Mouse (Mus musculus) spleen, adult 2 months (tissue): ENCODE data around the gene Tmtc1. TPM values are rescaled to one million over a fixed set of nuclear protein-coding genes. Genes with fewer than 3 reads are reported as not detected.

Experiments used
- DNase-seq, 2 experiments: peaks; one replicate each; pipeline versions ENCODE4 v3.0.0 to v3.0.0-alpha.2; 2012 to 2021; ENCODE audit warnings: low spot score in 2 of 2, low read depth in 1 of 2
- H3K27ac ChIP-seq: fragments of 200-500 bp; 2 replicates; pipeline ENCODE4 v1.5.1; 2012; ENCODE audit warnings: low read length, inconsistent platforms; ENCODE audit not compliant: insufficient read depth
- H3K27me3 ChIP-seq: fragments of 200-500 bp; 2 replicates; pipeline ENCODE4 v1.6.1; 2012; ENCODE audit warnings: mild to moderate bottlenecking, moderate library complexity, low read length, inconsistent platforms; ENCODE audit not compliant: control insufficient read depth, insufficient read depth
- H3K36me3 ChIP-seq: fragments of 200-500 bp; 2 replicates; pipeline ENCODE4 v1.6.1; 2012; ENCODE audit warnings: mild to moderate bottlenecking, low read length, inconsistent platforms; ENCODE audit not compliant: control insufficient read depth, insufficient read depth
- H3K4me1 ChIP-seq: fragments of 200-500 bp; 2 replicates; pipeline ENCODE4 v1.6.1; 2011; ENCODE audit warnings: inconsistent platforms; ENCODE audit not compliant: control insufficient read depth, insufficient read depth, insufficient read length
- H3K4me3 ChIP-seq: fragments of 200-500 bp; 2 replicates; pipeline ENCODE4 v1.5.1; 2011; ENCODE audit warnings: mild to moderate bottlenecking, inconsistent platforms; ENCODE audit not compliant: insufficient read depth, insufficient read length; ENCODE audit errors: extremely low read depth
- CTCF ChIP-seq: fragments of 200-500 bp; IDR thresholded peaks from 2 replicates; pipeline ENCODE4 v1.5.1; 2011; ENCODE audit warnings: mild to moderate bottlenecking, inconsistent platforms; ENCODE audit not compliant: insufficient read depth, insufficient read length, insufficient replicate concordance; ENCODE audit errors: extremely low read depth
- POLR2A ChIP-seq: fragments of 200-500 bp; IDR thresholded peaks from 2 replicates; pipeline ENCODE4 v1.6.1; 2011; ENCODE audit warnings: low read depth, low read length, inconsistent platforms
- WGBS: fragments of 180-500 bp; shearing (Covaris S2); methylation state at CpG from one replicate; pipeline ENCODE4 v1.1.7; 2018; 5-methylcytosine and 5-hydroxymethylcytosine counted together
- polyA plus RNA-seq: library from polyadenylated mRNA; depleted of rRNA; stranded (reverse); fragments of >200 nt; gene quantifications from 2 replicates; pipeline ENCODE4 v1.2.3, GENCODE M21; 2012

Tmtc1 gene
- polyA plus RNA-seq, 1 experiment: 5.2 TPM

GRCm38 (mm10) chr6:148472289-148472688 is 28.1 kb upstream of the Tmtc1 start:
- DNase-seq: no peak
- H3K4me1 ChIP-seq: no peaks in the 10 kb centered on the region
- H3K36me3 ChIP-seq: no peaks in the 10 kb centered on the region
- WGBS: 92% methylated on average over 3 of the region's 3 CpGs
- no peak overlapping the region for H3K4me3 ChIP-seq
- no peak overlapping the region for H3K27ac ChIP-seq
- TF ChIP-seq POLR2A (no peak), CTCF (no peak)
- no peaks in the 10 kb centered on the region for H3K27me3 ChIP-seq

- no peak overlapping the region for H3K27ac ChIP-seq
- no peak for DNase-seq
- no peaks in the 10 kb centered on the region for H3K27me3 ChIP-seq
- no peaks in the 10 kb centered on the region for H3K36me3 ChIP-seq
- H3K4me1 ChIP-seq: no peaks in the 10 kb centered on the region
- no peak overlapping the region for H3K4me3 ChIP-seq
- TF ChIP-seq POLR2A: no peak
- TF ChIP-seq CTCF: no peak
- 62% methylated on average over 2 of the region's 2 CpGs for WGBS
Observed at GRCm38 (mm10) chr6:148467924-148468389, 23.8 kb upstream of the Tmtc1 start.

- no peak overlapping the region for H3K4me3 ChIP-seq
- 49% methylated on average over 3 of the region's 3 CpGs for WGBS
- no peaks in the 10 kb centered on the region for H3K4me1 ChIP-seq
- H3K27me3 ChIP-seq: no peaks in the 10 kb centered on the region
- no peaks in the 10 kb centered on the region for H3K36me3 ChIP-seq
- DNase-seq: no peak
- no peak overlapping the region for H3K27ac ChIP-seq
- TF ChIP-seq CTCF: no peak
- TF ChIP-seq POLR2A: no peak
Observed at GRCm38 (mm10) chr6:148467170-148467921, 23.2 kb upstream of the Tmtc1 start.

- H3K4me3 ChIP-seq: no peak overlapping the region
- 78% methylated on average over 3 of the region's 3 CpGs for WGBS
Observed at GRCm38 (mm10) chr6:148459636-148460035, 15.4 kb upstream of the Tmtc1 start.

GRCm38 (mm10) chr6:148455470-148455869 is 11.3 kb upstream of the Tmtc1 start:
- WGBS: 78% methylated on average over 4 of the region's 4 CpGs
- Histone ChIP-seq H3K27ac (no peak overlapping the region), H3K27me3 (no peaks in the 10 kb centered on the region), H3K36me3 (no peaks in the 10 kb centered on the region), H3K4me1 (no peaks in the 10 kb centered on the region), H3K4me3 (no peak overlapping the region)
- DNase-seq: no peak
- TF ChIP-seq POLR2A (no peak), CTCF (no peak)

More at GRCm38 (mm10) chr6:148459636-148460035, 15.4 kb upstream of the Tmtc1 start:
- Histone ChIP-seq H3K36me3 (no peaks in the 10 kb centered on the region), H3K4me1 (no peaks in the 10 kb centered on the region), H3K27me3 (no peaks in the 10 kb centered on the region), H3K27ac (no peak overlapping the region)
- TF ChIP-seq CTCF (no peak), POLR2A (no peak)
- DNase-seq: no peak

GRCm38 (mm10) chr6:148454740-148455139 is 10.6 kb upstream of the Tmtc1 start:
- H3K36me3 ChIP-seq: no peaks in the 10 kb centered on the region
- no peak overlapping the region for H3K27ac ChIP-seq
- no peak for TF ChIP-seq POLR2A
- TF ChIP-seq CTCF: no peak
- no peak for DNase-seq
- no peak overlapping the region for H3K4me3 ChIP-seq
- no peaks in the 10 kb centered on the region for H3K4me1 ChIP-seq
- no peaks in the 10 kb centered on the region for H3K27me3 ChIP-seq
- 92% methylated on average over 2 of the region's 2 CpGs for WGBS

GRCm38 (mm10) chr6:148448151-148448550 is 4.0 kb upstream of the Tmtc1 start:
- DNase-seq: no peak
- no peak for TF ChIP-seq POLR2A
- no peak for TF ChIP-seq CTCF
- Histone ChIP-seq H3K4me3 (no peak overlapping the region), H3K27me3 (peaks cover 8% of the 10 kb centered on the region), H3K27ac (no peak overlapping the region), H3K4me1 (peaks cover 5% of the 10 kb centered on the region), H3K36me3 (no peaks in the 10 kb centered on the region)
- 61% methylated on average over 3 of the region's 3 CpGs for WGBS
